Mouse (Mus musculus) lung, postnatal 0 days (tissue): ENCODE measurements around the gene Gm49601.

ENCODE experiments used
- CTCF ChIP-seq: IDR thresholded peaks from 2 replicates; pipeline ENCODE4 v1.5.1; 2016; ENCODE audit warnings: antibody characterized with exemption, mild to moderate bottlenecking
- EP300 ChIP-seq: IDR thresholded peaks from 2 replicates; pipeline ENCODE4 v1.6.1; 2016; ENCODE audit warnings: antibody characterized with exemption, mild to moderate bottlenecking, control low read depth

DNA sequence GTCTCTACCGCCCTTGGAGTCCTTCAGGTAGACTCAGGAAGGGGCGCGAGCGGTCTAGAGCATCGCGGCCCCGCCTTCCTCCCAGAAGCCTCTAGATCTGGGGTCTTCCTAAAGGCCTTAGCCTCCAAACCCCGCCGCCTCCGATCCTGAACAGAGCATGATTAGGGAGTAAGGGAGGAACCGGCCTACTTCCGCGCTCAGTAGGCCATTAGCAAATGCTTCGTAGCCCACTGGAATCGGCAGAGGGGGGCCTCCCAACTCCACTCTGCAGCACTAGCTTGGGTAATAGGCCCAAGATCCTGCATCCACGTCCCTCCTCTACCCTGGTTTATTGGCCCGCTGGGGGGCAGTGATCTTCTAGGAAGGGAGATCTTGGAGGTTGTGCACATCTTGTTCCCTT, 4.2 kb downstream of the Gm49601 start, which contains the start of gene Gp1bb:
- TF ChIP-seq CTCF (no peak; the same call in 1 of the 2 replicates), EP300 (no peak)
